Mouse (Mus musculus) spleen, adult 2 months (tissue): Measurements from ENCODE around the gene Poc1a. TPM values are rescaled to one million over a fixed set of nuclear protein-coding genes. Genes with fewer than 3 reads are reported as not detected.
A peak's percentile ranks its signal among the peaks of the same experiment; 100 is the strongest.

Source experiments
- DNase-seq, 2 experiments: peaks; one replicate each; pipeline versions ENCODE4 v3.0.0 to v3.0.0-alpha.2; 2012 to 2021; ENCODE audit warnings: low spot score in 2 of 2, low read depth in 1 of 2
- H3K27ac ChIP-seq: fragments of 200-500 bp; 2 replicates; pipeline ENCODE4 v1.5.1; 2012; ENCODE audit warnings: low read length, inconsistent platforms; ENCODE audit not compliant: insufficient read depth
- H3K27me3 ChIP-seq: fragments of 200-500 bp; 2 replicates; pipeline ENCODE4 v1.6.1; 2012; ENCODE audit warnings: mild to moderate bottlenecking, moderate library complexity, low read length, inconsistent platforms; ENCODE audit not compliant: control insufficient read depth, insufficient read depth
- H3K36me3 ChIP-seq: fragments of 200-500 bp; 2 replicates; pipeline ENCODE4 v1.6.1; 2012; ENCODE audit warnings: mild to moderate bottlenecking, low read length, inconsistent platforms; ENCODE audit not compliant: control insufficient read depth, insufficient read depth
- H3K4me1 ChIP-seq: fragments of 200-500 bp; 2 replicates; pipeline ENCODE4 v1.6.1; 2011; ENCODE audit warnings: inconsistent platforms; ENCODE audit not compliant: control insufficient read depth, insufficient read depth, insufficient read length
- H3K4me3 ChIP-seq: fragments of 200-500 bp; 2 replicates; pipeline ENCODE4 v1.5.1; 2011; ENCODE audit warnings: mild to moderate bottlenecking, inconsistent platforms; ENCODE audit not compliant: insufficient read depth, insufficient read length; ENCODE audit errors: extremely low read depth
- CTCF ChIP-seq: fragments of 200-500 bp; IDR thresholded peaks from 2 replicates; pipeline ENCODE4 v1.5.1; 2011; ENCODE audit warnings: mild to moderate bottlenecking, inconsistent platforms; ENCODE audit not compliant: insufficient read depth, insufficient read length, insufficient replicate concordance; ENCODE audit errors: extremely low read depth
- POLR2A ChIP-seq: fragments of 200-500 bp; IDR thresholded peaks from 2 replicates; pipeline ENCODE4 v1.6.1; 2011; ENCODE audit warnings: low read depth, low read length, inconsistent platforms
- WGBS: fragments of 180-500 bp; shearing (Covaris S2); methylation state at CpG from one replicate; pipeline ENCODE4 v1.1.7; 2018; 5-methylcytosine and 5-hydroxymethylcytosine counted together
- polyA plus RNA-seq: library from polyadenylated mRNA; depleted of rRNA; stranded (reverse); fragments of >200 nt; gene quantifications from 2 replicates; pipeline ENCODE4 v1.2.3, GENCODE M21; 2012

Gene Poc1a
- polyA plus RNA-seq, 1 experiment = 6.8 TPM

DNA sequence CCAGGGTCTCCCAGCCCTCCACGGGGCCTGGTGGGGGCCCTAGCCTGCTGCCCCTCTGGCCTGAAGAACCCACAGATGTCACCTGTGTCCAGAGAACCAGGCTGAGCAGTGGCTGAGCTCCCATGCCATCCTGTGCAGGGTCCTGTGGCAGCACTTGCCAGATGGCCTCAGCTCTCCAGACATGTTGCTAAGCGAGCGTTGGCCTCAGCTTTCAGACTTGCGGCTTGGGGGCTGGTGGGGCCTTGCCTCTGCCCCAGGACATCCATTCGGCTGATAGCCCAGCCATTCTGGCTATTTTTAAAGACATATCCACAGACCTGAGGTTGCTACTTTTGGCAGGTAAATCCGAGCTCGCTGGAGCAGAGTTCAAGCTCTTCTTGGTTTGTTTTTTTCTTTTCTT lies 93.1 kb downstream of the Poc1a start:
- Histone ChIP-seq H3K27me3 (no peaks in the 10 kb centered on the region), H3K36me3 (peaks cover 16% of the 10 kb centered on the region), H3K4me1 (peaks cover 30% of the 10 kb centered on the region), H3K4me3 (no peak overlapping the region), H3K27ac (0 out of 2 replicates have a peak overlapping the region, but pooled peaks have one; percentile 69)
- no peak for DNase-seq
- no peak for TF ChIP-seq CTCF
- no peak for TF ChIP-seq POLR2A
- WGBS = 91% methylated on average over 7 of the region's 7 CpGs

DNA sequence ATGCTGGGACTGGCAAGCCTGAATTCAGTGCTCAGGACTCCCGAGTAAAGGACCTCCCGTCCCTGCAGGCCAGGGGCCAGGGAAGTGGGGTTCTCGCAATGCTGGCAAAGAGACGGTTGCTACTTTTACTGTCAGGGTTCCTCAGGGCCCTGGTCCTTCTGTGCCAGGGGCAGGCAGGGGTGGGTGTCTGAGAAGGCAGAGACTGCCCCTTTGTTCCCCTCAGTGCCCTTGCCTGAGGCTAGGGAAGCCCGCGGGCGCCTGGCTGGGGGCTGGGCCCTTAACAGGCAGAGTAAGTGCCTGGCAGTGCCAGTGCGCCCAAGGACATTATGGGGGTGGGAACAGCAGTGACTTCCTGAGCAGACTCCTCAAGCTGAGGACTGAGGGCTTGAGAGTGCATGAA lies 96.4 kb downstream of the Poc1a start:
- no peaks in the 10 kb centered on the region for H3K27me3 ChIP-seq
- no peak overlapping the region for H3K27ac ChIP-seq
- WGBS = 77% methylated on average over 8 of the region's 8 CpGs
- no peak for DNase-seq
- H3K4me3 ChIP-seq = no peak overlapping the region
- TF ChIP-seq CTCF (no peak), POLR2A (no peak)
- peaks cover 16% of the 10 kb centered on the region for H3K36me3 ChIP-seq
- peaks cover 17% of the 10 kb centered on the region; the same call in 1 of the 2 replicates for H3K4me1 ChIP-seq

DNA sequence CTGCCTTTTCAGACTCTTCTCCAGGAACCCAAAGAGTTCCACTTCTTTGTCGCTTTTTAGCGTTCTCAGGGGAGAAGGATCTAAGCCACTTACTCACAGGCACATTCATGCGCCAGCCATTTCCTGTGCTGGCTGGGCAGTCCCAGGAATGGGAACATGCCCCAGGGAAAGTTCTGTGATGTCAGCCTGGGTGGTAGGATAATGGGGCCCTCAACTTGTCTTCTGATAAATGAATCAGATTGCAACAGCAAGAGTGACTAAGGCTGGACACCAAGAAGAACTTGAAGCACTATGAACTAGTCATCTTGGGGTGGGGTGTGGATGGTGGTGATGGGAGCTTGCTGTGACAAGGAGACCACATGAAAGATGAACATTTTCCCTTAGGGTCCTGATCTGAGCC lies 97.2 kb downstream of the Poc1a start:
- Histone ChIP-seq H3K4me1 (peaks cover 10% of the 10 kb centered on the region; the same call in 1 of the 2 replicates), H3K27ac (no peak overlapping the region), H3K36me3 (peaks cover 16% of the 10 kb centered on the region), H3K27me3 (no peaks in the 10 kb centered on the region), H3K4me3 (no peak overlapping the region)
- DNase-seq = no peak
- WGBS = 80% methylated on average over 3 of the region's 3 CpGs
- TF ChIP-seq CTCF (no peak), POLR2A (no peak)

DNA sequence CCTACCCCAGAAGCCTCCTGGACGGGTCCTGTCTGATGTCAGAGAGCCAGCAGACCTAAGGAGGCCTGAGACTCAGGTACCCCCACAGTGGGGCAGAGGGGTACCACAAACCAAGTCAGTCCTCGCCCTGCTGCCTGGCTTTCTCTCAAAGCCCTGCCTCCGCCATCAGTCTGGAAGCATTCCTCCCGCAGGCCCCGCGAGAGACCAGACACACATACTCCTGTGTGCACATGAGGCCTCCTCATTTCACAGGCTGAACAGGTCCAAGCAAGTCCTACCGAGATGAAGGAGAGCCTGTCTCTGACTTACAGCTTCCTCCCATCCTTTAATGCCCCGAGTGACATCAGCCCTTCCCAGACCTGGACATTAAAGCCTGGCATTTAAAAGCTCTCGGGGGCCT lies 97.9 kb downstream of the Poc1a start:
- DNase-seq = no peak
- Histone ChIP-seq H3K27me3 (no peaks in the 10 kb centered on the region), H3K4me1 (peaks cover 3% of the 10 kb centered on the region; the same call in 1 of the 2 replicates), H3K4me3 (no peak overlapping the region), H3K36me3 (peaks cover 14% of the 10 kb centered on the region), H3K27ac (no peak overlapping the region)
- no peak for TF ChIP-seq POLR2A
- TF ChIP-seq CTCF = no peak
- WGBS = 92% methylated on average over 9 of the region's 9 CpGs

DNA sequence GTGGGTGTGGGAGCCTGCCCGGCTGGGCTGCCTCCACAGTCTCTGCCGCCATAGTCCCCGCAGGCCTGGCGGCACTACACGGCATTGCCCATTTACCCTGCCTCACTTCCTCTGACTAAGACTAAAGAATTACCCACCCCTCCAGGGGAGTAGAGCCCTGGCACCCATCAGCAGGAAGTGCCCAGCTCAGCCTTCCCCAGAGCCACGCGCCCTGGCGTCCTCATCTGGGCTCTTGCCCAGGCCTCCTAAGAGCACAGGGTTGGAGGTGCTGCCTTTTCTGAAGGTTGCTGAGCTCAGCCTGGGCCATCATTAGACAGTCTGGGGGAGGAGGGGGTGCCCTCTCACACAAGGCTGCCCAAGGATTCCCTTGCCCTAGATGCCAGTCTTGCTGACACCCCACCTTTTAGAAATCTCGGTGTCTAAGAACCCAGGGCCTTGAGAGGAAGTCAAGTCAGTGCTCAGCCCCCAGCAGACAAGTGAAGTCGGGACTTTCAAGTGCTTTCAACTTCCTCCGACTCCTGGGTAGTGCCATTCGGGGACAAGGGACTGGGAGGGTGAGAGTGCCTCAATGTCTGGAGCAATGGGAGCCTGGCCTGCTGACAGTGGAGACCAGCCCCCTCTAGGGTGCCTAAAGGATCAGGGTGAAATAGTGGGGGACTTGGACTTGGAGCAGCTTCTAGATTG lies 105.5 kb downstream of the Poc1a start:
- Histone ChIP-seq H3K36me3 (no peaks in the 10 kb centered on the region), H3K4me1 (peaks cover 16% of the 10 kb centered on the region; the same call in 1 of the 2 replicates), H3K4me3 (no peak overlapping the region), H3K27me3 (no peaks in the 10 kb centered on the region), H3K27ac (peak overlapping the region; percentile 64)
- TF ChIP-seq CTCF (no peak), POLR2A (no peak)
- WGBS = 21% methylated on average over 12 of the region's 12 CpGs
- DNase-seq = no peak

DNA sequence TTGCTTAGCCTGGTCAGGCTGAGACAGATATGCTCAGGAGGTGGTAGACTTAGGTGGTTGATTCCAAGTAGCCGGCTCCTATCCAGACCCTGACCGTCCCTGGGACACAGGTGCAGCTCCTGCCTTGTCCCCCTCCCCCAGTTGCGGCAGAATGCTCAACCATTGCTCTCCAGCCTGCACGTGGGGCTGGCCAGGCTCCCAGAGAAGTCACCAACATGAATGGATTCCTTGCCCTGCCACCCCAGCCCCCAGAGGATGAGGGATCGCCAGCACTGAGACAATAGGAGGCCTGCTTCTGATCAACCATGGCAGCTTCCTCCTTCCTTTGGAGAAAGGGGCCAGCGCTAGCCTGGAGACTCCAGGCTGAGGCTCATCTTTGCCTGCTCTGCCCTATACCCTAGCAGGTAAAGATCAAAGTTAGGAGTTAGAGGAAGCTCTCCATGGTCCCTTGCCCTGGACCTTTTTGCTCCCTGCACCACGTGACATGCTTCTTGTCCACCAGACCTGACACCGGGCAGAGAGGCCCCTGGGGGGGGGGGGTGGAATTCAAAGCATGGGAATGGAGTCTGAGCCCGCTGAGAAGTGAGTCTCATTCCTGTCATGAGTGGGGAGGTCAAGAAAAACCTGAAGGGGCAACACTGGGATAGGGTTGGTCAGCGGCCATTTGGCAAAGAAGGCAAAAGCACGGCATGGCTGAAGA lies 112.1 kb downstream of the Poc1a start:
- TF ChIP-seq CTCF (no peak), POLR2A (no peak)
- Histone ChIP-seq H3K27ac (no peak overlapping the region), H3K27me3 (no peaks in the 10 kb centered on the region), H3K4me3 (no peak overlapping the region), H3K36me3 (no peaks in the 10 kb centered on the region), H3K4me1 (peaks cover 6% of the 10 kb centered on the region; the same call in 1 of the 2 replicates)
- DNase-seq = no peak
- WGBS = 86% methylated on average over 11 of the region's 11 CpGs

DNA sequence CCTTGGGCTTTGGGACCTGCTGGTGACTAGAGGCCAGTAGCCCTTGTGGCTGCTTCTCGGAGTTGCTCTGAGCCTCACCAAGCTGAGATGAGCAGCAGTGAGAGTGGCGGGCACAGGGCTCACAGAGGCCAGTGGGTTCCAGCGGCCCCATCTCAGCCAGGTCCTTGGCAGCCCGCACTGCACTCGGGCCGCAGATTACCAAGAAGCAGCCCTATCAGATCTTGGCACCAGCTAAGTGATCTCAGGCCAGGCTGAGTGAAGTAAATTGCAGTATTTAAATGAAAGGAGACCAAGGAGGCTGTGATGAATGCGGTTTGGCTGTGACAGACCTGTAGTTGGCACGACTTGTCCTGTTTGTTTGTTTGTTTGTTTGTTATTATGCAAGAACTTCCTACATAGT lies 112.7 kb downstream of the Poc1a start:
- Histone ChIP-seq H3K36me3 (no peaks in the 10 kb centered on the region), H3K27ac (no peak overlapping the region), H3K4me3 (no peak overlapping the region), H3K27me3 (no peaks in the 10 kb centered on the region), H3K4me1 (peaks cover 6% of the 10 kb centered on the region; the same call in 1 of the 2 replicates)
- DNase-seq = no peak
- WGBS = 79% methylated on average over 8 of the region's 8 CpGs
- no peak for TF ChIP-seq POLR2A
- TF ChIP-seq CTCF = no peak
